Mouse (Mus musculus): ENCODE results near the gene Nufip1. TPM values are rescaled to one million over a fixed set of nuclear protein-coding genes. Genes with fewer than 3 reads are reported as not detected.

Nufip1 gene
- total RNA-seq, 2 experiments from 2014 or later, result 3.0 to 3.4 TPM

DNA sequence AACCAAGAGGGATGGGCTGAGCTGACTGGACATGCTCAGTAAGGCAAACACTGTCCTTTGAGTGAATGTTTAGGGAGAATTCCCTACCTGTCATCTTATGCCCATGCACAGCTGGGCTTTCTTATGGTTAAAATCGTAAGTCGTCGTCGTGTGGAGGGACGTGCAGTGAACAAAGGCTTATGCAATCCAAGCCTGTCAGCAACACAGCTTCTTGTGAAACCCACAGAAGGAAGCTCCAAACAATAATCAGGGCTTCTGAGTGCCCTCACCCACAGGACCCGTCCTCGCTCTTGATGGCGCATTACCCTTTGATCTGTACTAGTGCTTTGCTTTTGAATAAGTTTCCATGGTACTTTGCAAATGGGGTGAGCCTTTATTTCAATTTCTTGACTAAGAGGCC is 60.6 kb downstream of the Nufip1 start:
- no peak for DNase-seq (ENCODE audit: low spot score)
- intact Hi-C loops (cut with DNase I), result no loop called here

DNA sequence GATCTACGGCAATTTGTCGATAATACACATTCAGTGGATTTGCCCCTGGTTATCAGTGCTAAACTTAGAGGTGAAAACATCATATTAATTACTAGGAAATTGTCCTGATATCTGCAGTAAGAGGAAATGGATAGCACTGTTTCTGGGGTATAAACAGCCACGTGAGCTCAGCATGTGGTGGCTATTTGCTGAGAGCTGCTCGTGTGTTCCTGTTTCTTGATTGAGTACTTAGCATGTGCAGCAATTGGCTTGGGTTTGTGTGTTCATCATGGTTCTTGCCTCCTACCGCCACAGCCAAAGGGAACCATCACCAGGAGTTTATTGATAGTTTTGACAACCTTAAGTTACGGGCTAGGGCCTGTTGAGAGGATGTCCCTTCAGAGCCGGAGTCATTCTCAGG is 63.6 kb downstream of the Nufip1 start:
- DNase-seq (ENCODE audit: low spot score), result no peak
- intact Hi-C loops (cut with DNase I), result no loop called here

DNA sequence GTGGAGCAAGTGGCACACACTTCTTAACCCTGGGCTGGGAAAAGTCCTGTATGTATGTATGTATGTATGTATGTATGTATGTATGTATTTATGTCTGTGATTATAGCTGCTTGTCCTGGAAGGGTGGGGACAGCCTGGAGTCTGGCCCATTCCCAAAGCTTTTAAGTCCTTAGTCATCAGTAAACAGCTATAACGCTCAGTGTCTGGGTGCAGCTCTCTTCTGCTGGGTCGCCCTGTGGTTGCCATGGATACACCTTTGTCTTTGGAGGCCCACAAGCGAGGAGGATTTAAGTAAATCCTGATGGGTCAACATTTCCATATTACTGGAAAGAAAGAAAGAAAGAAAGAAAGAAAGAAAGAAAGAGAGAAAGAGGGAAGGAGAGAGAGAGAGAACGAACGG is 65.1 kb downstream of the Nufip1 start:
- no peak for DNase-seq (ENCODE audit: low spot score)
- intact Hi-C loops (cut with DNase I), result no loop called here

DNA sequence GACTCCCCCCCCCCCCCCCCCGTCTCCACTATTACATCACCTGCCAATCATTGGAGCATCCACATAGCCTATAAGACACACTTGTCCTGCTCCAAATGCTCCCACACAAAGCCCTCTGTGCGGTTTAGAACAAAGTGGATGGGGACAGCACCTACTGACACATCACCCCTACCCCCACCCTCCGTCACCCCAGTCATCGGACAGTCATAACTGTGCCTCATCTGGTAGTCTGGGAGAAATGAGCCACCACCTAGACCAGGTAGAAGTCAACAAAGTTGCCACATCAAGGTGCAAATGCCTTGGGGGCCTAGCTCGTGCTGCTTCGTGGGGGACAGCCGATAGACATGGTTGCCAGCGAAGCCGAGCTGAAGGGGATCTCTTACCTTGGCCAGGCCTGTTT is 66.5 kb downstream of the Nufip1 start:
- no peak for DNase-seq (ENCODE audit: low spot score)
- intact Hi-C loops (cut with DNase I), result no loop called here

DNA sequence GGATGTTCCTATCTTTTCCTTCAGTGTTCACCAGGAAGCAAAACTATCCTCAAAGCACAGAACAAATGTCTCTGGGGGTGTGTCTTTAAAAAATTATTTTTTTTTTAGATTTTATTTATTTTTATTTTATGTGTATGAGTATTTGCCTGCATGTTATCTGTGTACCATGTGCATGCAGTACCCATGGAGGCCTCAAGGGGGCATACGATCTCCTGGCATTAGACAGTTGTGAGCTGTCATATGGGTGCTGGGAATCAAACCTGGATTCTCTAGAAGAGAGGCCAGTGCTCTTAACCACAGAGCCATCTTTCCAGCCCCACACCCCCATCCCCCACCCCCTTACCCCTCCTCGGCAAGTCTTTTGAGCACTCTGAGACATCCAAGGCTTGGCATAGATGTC is 67.8 kb downstream of the Nufip1 start:
- no peak for DNase-seq (ENCODE audit: low spot score)
- intact Hi-C loops (cut with DNase I), result no loop called here

DNA sequence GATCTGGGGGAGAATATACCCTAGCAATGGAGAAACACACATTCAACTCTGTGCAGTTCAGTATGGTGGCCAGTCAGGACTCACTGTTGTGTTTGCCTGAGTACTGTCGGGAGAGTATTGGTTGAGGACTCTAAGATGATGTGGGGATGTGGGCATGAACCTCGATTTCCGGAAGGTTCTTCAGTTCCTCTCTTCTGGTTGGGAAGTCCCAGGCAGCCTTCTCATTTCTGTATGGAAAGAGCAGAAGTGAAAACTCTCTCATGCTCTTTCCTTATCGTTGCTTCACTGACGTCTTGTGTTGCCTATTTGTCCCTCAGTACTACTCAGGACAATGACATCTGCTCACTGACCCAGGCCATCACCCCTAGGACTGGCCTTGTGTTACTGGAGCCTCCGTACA is 68.7 kb downstream of the Nufip1 start:
- no peak for DNase-seq (ENCODE audit: low spot score)
- intact Hi-C loops (cut with DNase I), result no loop called here

DNA sequence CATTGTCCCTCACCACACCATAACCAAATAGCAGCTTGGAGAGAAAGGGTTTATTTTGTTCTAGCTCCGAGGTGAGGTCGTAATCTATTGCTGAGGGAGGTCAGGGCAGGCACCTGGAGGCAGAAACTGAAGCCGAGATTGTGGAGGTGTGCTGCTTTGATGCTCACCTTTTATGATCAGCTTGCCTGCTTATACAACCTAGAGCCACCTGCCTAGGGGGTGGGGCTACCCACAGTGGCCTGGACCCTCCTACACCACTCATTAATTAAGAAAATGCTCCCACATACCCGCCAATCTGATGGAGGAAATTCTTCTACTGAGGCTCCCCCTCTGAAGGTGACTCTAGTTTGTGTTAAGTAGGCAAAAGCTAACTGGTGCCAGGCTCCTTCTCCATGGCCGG is 74.7 kb downstream of the Nufip1 start:
- no peak for DNase-seq (ENCODE audit: low spot score)
- intact Hi-C loops (cut with DNase I), result no loop called here

DNA sequence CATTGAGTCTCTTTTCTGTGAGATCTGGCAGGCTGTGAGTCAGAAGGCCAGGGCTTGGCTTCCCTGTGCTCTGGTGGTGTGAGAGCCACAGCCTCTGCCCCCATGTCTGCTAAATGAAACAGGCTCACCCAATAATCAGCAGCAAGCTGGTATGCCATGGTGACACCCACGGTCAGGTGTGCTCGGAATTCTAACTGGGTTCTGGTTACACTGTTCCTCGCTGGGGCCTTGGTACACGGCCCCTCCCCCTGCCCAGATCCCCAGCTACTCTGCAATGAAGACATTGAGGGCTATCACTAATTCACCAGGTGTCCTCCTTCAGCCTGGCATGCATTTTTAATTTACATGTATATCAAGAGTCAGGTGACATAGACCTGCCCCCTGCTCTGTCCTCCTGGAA is 75.6 kb downstream of the Nufip1 start:
- intact Hi-C loops (cut with DNase I), result no loop called here
- no peak for DNase-seq (ENCODE audit: low spot score)

Other genes starting within 250 kb of the Nufip1 start
- not detected for gene Kctd4, start 155.9 kb upstream of the Nufip1 start, total RNA-seq (2021)
- 10 to 100 TPM; 13.4 to 13.5 TPM for gene Gtf2f2, start 100.0 kb upstream of the Nufip1 start, total RNA-seq (2021)
- 10 to 100 TPM in 1 of 2 experiments, 1 to 10 TPM in 1; 10.0 to 10.8 TPM for gene Gpalpp1, start 131 bp upstream of the Nufip1 start, total RNA-seq (2021)

All from heart, postnatal 25 days (tissue).